Mouse (Mus musculus): ENCODE measurements around the gene Grin1.
"Not testable (repeated sequence)": the region's sequence is repeated elsewhere in the genome, so short reads cannot be mapped to it uniquely, and the experiment has no call there.

Grin1 gene

DNA sequence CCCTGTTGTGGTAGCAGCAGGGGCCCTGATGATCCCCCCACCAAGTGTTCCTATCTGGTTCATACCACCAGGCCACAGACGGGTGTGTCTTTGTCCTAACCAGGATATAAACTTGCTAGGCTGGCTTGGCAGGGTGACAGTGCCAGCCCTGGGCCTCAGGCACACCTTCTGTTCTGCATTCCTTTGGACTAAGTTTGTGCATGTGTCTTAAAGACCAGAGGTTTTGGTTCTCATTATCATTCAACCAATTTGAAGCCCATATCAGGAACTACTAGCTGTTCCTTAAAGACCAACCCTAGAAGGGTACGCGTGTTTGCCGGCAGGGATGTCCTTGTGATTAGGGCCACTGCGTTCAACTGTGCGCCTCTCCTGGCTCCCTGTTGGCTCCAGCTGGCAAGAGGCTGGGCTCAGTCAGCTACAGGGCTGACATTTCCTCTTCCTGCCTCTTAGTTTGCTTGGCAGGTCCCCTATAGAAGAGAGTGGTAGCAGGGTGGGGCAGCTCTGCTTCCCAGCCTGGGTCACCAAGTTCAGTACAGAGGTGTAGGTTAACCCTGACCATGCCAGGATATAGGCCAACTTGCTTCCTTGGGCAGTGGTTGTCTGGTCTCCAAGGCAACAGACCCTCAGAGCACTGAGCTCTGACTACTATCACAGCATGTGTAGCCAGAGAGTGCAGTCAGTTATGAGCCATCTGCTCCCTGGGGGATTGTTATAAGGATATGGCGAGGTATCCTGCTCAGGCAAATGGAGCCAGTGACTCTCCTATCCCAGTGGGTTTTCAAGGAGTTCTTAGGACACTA is 31.9 kb downstream of the Grin1 start:
- no peak for DNase-seq (ENCODE audit: extremely low spot score)

DNA sequence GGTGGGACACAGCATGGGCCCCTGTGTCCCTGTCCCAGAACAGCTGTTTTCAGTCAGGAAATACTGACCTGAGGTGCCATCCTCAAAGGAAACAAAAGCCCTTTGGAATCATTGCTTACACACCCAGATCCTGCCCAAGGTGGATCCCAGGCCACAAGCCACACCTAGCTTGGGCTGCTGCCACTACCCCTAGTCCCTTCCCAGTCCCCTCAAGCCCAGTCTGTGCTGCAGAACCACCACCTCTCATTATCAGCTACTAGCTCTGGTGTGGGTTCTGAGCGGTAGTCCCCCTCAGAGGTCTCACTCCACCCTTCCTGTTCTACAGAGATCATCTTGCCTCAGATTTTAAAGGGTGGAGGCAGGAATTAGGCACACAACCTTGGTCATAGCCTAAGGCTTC is 32.7 kb downstream of the Grin1 start:
- DNase-seq (ENCODE audit: extremely low spot score), result no peak

DNA sequence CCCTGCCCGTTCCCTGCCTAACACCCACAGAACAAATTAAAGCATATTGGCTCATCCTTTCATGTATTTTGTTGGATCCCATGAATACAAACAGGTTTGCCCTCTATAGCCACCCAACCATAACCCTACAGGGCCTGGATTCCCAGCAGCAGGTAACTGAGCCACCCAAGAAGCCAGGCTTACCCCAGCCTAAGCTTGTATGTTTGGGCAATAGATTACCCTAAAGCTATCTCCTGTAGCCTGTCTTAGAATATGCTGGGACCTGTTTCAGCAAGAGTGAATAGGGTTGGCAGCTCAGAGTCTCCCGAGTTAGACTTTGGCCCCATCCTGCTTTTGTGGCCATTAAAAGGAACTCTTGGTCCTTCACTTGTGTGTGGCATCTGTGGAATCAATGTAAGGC is 33.4 kb downstream of the Grin1 start:
- DNase-seq (ENCODE audit: extremely low spot score), result no peak

DNA sequence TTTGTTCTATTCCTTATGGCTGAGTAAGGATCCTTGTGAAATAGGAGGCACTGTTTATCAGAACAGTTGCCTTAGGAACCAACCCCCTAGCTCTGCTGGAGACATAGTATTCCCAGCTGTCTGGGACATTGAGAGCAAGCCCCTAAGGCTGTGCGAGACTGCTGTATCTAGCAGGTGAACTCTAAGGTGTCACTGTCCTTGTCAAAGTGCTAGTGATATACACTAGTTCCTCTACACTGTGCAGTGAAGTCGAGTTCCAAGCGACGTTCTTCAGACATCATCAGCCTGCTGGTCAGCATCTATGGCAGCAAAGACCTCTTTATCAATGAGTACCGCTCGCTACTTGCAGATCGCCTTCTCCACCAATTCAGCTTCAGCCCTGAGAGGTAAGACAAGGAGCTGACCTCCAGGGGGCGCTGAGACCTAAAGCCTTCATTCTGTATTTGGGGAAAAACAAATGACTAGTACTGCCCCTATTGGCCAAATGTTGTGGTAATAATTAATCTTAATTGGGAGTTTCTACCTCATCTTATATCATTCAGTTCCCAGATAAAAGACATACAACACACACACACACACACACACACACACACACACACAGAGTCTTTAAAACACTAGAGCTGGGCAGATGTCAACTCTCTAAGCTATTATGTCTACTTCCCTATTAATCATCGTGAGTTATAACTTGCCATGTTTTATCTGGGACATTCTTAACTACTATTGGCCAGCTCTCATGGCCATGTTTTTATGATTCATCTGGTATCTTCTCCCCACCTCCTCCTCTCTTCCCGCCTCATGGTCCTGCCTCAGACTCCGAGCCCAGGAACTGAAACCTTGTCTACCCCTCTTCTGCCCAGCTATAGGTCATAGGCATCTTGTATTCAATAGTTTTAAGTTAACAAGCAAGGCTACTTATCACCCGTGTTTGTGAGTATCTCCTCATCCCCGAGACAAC is 39.8 kb downstream of the Grin1 start:
- DNase-seq (ENCODE audit: extremely low spot score), result peak; percentile 64

DNA sequence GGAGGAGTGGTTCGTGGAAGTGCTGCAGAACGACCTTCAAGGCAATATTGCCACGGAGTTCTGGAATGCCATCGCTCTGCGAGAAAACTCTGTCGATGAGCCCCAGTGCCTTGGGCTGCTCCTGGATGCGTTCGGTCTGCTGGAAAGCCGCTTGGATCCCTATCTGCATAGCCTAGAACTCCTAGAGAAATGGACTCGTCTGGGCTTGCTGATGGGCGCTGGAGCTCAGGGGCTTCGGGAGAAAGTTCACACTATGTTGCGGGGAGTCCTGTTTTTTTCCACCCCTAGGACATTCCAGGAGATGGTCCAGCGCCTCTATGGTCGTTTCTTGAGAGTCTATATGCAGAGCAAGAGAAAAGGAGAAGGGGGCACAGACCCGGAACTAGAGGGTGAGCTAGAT is 46.0 kb downstream of the Grin1 start:
- no peak for DNase-seq (ENCODE audit: extremely low spot score)

DNA sequence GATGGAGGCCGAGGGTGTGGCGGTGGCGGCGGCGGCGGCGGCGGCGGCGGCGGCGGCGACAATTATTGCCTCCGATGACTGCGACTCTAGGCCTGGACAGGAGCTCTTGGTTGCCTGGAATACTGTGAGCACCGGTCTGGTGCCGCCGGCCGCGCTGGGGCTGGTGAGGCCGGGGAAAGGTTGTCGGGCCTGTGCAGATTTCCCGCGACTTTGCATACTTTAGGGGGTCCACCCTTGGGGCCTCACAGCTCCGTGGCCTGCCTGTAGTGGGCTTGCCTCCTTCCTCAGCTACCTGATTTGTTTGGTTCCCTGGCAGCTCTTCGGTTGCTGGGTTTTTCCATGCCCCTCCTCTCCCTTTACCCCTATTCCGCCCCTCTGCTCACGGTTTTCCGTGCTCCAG is 46.5 kb downstream of the Grin1 start:
- no peak for DNase-seq (ENCODE audit: extremely low spot score)

DNA sequence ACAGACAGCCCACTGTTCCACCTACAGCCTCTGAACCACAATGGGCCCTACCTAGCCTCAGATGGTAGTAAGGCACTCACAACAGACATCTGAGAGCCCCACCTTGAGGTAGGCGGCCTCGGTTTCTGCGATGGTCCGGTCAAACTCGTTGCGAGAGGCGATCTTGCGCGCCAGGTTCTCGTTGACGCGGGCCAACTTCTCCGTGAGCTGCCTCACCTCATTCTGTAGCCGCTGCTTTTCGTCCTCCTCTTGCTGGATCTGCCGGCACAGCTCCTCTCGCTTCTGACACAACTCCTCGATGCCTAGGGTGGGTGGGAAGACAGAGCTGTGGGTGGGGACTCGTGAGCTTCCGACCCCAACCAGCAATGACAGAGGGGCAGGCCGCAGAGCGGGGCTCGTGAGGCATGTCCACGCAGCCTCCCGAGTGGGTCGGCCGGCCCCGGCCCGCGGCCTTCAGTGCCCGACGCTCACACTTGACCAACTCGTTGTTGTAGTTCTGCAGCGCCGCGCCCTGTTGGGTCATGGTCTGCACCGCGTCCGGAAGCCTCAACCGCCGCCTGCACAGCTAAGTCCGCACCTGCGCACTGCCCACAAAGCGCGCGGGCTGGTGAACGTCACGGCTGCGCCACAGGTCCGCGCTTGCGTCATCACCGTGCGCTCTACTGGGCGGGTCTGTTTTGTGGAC is 47.0 kb downstream of the Grin1 start, which contains the start of the genes Ssna1 and Anapc2:
Gene Ssna1 (minus strand): TSS at position 612 of the 685 bp plus-strand sequence.
Gene Anapc2 (plus strand): TSS at position 652 of the 685 bp plus-strand sequence.
- peak; percentile 99 for DNase-seq (ENCODE audit: extremely low spot score)

DNA sequence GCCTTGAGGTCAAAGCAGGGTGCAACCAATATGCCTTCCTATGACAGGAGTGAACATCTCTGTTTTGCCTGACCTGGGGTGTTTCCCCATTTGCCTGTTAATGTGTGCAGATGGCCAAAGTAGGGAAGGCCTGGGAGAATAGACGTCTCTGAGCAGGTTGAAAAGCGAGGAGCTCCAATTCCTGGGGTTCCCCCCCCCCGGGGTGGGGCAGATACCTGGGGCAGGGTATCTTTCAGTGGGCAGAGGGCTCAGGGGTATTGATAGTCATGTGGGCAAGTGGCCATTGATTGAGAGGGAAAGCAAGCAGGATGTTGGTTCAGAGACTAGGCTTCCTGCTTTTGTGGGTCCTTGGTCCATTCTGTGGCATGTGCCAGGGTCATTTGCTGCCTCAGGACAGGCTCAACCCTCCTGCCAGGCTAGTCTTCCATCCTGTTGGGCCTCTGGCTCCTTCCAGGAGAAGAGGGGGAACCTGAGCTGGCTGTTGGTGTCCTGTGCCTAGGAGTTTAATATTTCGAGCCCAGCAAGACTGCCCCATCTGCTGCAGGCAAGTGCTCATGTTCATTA is 51.2 kb downstream of the Grin1 start:
- DNase-seq (ENCODE audit: extremely low spot score), result no peak

DNA sequence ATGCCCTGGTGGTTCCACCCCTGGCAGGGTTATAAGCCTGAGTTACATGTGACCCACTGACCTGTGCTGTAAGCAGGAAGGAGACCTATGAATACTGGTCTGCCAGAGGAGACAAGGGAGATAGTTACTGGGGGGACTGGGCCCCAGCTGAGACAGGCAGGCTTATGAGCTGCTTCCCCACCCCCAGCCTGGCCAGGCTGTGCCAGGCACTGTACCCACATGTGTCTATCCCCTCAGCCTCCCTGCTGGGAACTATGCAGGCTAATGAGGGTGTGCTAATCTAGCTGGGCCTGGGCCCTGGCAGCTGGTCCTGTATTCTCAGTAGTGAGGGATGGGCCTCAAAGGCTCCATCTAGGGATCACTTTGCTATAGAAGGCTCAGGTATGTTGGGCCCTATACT is 51.7 kb downstream of the Grin1 start:
- no peak for DNase-seq (ENCODE audit: extremely low spot score)

DNA sequence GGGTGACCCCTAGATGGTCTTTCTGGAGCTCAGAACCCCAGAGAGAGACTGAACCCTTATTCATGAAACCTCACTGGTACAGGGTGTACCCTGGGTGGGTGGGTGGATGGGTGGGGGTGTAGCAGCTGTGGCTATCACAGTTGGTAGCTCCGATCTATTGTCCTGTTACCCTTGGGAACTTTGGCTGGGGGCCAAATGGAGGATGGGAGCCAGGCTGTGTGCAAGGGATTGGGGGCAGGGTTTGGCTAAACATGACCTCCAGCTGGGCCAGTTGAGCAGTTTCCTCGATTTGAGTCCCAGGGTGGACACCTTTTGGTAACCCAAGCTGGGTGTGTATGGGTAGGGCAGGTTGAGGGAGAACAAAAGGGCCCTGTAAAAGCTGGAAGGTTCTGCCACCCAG is 52.3 kb downstream of the Grin1 start:
- no peak for DNase-seq (ENCODE audit: extremely low spot score)

DNA sequence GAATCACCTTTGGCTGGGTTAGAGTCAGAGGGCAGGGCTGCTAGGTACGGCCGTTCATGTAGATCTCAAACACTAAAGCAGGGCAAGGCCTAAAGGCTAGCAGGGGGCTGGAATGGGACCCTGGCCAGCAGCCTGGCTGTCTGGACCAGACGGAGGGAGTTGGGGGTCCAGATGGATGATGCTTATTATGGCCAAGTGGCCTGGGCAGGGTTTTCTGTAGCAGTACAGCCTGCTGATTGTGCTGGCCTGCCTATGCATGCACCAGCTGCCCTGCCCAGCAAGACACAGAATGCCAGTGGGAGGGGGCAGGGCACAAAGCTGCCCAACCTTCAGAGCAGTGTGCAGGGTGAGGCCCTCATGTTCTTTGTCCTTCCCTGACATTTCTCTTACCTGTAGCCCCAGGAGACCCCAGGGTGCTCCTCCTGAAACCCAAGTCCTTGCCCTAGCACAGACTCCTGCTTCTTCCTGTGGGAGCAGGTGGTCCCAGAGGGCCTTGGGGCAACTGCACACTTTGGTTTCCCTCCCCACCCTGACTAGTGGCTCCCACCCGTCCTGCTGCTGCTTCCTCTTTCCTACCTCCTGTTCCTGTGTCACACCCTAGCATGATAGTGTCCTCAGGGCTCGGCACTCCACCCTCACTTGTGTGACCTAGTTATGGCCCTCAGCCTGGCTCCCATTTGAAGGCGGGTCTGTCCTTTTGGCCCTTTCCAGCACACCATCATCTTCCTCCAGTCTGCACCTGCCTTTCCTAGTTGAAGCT is 52.9 kb downstream of the Grin1 start:
- DNase-seq (ENCODE audit: extremely low spot score), result no peak

DNA sequence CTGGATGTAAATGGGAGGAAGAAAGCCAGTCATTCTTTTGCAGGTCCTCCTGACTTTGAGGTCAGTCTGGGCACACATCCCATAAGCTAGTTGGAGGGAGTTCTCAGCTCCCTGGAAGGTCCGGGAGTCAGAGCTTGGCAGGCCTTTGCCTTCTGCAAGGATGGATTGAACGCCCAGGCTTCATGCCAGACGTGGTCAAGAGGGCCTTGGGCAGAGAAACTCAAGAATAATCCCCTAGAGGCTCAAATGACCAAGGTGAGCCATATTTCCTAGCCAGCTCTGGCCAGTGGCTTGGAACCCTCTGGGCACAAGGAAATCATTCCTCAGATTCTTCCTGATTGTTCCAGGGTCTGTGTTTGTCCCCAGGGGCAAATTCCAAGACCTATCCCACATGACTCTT is 54.1 kb downstream of the Grin1 start:
- DNase-seq (ENCODE audit: extremely low spot score), result no peak

DNA sequence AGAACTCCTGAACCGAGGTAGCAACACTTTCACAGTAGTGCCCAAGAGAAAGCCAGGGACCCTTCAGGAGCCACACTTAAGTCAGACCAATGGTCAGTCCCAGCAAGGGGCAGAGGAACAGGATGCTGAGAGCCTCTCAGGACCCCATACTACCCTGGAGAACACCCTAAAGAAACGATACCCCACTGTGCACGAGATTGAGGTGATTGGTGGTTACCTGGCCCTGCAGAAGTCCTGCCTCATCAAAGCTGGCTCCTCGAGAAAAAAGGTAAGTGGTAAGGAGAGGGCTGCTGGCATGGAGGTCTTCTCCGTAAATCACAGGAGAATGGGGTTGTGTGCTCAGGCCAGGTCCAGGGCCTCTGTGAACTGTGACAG is 54.7 kb downstream of the Grin1 start:
- DNase-seq (ENCODE audit: extremely low spot score), result no peak

DNA sequence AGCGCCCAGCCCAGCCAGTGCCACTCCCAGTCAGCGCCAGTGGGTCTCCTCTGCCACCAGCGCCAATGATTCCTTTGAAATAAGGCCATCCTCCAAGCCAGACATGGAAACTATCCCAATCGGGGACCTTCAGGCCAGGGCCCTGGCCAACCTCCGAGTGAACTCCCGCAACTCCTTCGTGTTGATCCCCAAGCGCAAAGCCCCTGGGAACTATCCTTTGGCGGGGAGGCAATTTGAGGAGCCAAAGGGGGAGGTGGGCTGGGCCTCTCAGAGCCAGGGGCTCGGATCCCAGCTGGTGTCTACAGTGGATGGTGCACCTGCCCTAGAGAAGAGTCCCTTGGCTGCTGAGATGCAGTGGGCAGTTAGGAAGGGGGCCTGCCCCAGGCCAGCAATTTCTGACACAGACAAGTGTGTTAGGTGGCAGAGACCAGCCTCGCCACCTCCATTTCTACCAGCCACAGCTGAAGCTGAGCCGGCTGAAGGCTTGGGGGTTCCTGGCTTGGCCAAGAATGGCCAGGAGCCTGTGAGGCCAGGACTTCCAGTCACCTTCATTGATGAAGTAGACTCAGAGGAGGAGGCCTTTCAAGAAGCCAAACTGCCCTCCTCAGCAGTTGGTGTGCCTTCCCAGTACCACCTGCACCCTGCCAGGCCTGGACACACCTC is 55.2 kb downstream of the Grin1 start:
- DNase-seq (ENCODE audit: extremely low spot score), result no peak

DNA sequence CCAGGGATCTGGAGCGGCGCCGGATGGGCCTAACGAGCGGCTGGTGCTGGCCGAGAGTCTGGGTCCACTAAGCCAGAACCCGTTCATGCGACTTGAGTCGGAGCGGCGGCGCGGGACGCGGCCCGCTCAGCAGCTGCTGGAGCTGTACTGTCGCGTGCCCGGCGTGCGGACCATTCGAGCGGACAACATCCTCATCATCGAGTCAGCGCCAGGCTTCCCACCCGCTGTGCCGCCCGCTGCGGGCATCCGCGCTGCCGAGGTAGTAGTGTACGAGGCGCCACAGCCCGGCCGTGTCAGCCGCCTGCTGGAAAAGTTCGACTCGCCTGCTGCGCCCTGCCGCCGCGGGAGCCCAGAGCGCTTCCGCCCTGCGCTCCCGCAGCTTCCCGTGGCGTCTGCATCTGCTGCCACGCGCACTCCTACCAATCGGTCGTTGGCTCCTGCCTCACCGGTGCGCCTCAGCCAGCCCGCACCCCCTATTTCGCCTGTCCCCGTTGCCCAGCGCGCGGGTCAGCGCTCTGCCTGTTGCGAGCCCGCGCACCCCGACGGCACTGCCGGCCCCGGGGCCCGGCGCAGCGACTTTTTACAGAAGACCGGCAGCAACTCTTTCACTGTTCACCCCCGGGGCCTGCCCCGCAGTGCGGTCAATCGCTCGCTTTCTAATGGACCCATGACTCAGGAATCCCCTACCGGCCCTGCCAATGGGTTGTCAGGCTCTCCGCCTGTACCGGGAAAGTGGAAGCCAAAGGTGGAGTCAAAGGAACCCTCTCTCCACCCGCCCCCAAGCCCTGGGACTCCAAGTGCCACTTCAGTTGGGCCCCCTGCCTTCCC is 56.0 kb downstream of the Grin1 start:
- DNase-seq (ENCODE audit: extremely low spot score), result peak; percentile 16

DNA sequence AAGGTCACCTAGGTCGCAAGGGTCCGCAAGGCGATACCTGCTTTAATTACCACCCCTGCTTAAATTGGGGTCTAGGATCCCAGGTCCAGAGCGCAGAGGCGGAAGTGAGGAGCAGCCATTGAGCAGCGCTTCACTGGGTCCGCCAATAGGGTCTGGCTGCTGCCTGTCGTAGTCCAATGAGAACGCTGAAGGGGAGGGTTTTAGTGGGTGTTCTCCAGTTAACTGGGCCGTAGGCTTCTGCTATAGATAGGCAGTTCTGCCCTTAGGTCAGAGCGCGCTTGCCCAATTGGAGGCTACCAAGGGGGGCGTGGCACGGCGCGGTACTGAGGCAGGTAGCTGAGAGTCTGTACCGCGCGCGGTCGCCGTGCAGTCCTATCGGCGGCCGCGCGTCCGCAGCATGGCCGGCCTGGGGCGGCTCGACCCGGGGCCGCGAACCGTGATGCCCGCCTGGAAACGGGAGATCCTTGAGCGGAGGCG is 56.7 kb downstream of the Grin1 start, which contains the start of gene Tprn:
Gene Tprn (plus strand): TSS at position 328 of the 477 bp plus-strand sequence.
- DNase-seq (ENCODE audit: extremely low spot score), result peak; percentile 90

DNA sequence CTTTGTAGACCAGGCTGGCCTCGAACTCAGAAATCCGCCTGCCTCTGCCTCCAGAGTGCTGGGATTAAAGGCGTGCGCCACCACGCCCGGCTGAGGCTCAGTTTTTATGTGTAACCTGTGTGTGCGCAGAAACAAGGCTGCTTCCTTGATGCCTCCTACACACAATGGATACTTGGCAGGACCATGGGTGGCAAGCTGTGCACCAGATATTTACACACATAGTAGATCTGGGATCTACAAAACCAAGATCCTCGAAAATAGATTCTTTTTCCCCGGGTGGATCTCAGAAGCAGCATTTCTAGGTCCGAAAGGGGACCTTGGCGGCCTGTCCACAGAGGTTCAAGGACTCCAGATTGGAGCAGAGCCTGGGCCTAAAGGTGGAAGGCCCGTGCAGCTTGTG is 57.1 kb downstream of the Grin1 start:
- DNase-seq (ENCODE audit: extremely low spot score), result no peak

DNA sequence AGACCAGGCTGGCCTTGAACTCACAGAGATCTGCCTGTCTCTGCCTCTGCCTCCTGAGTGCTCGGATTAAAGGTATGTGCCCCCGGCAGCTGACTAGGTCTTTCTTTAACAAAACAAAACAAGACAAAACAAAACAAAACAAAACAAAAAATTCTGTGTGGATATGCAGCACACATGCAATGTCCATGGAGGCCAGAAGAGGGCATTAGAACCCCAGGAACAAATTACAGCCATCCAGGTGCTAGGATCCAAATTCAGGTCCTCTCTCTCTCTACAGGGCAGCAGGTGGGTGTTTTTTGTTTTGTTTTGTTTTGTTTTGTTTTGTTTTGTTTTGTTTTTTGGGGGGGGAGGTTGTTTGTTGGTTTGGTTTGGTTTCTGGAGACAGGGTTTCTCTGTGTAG is 60.1 kb downstream of the Grin1 start:
- no peak for DNase-seq (ENCODE audit: extremely low spot score)

DNA sequence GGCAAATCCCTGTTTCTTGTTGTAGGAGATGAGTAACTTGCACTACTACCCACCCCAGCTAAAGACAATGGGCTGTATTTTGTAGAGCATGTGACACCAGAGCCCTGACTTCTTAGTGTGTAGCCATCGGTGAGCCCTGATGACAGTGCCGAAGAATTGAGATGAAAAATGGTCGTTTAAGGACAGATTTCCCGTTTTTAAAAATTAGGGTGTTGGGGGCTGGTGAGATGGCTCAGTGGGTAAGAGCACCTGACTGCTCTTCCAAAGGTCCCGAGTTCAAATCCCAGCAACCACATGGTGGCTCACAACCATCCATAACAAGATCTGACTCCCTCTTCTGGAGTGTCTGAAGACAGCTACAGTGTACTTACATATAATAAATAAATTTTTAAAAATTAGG is 61.7 kb downstream of the Grin1 start:
- not testable (repeated sequence) for DNase-seq (ENCODE audit: extremely low spot score)

Measured in embryo, embryonic 9.5 days (tissue).